Mouse (Mus musculus) neural tube, embryonic 14.5 days (tissue): ENCODE results near the gene Map2k2. TPM values are rescaled to one million over a fixed set of nuclear protein-coding genes. Genes with fewer than 3 reads are reported as not detected.

Source experiments
- ATAC-seq: fragments of 200-750 bp; cut with Nextera tagmentation; 2 replicates; pipeline ENCODE4 v1.8.0; 2017; ENCODE audit warnings: low read depth, mild to moderate bottlenecking, moderate TSS enrichment, moderate library complexity
- H3K27ac ChIP-seq: fragments of 300-500 bp; sonication (generic); 2 replicates; pipeline ENCODE4 v1.5.1; 2014; ENCODE audit warnings: low read depth, mild to moderate bottlenecking, control low read depth, low read length, moderate library complexity, mixed read lengths
- H3K27me3 ChIP-seq: fragments of 300-500 bp; sonication (generic); 2 replicates; pipeline ENCODE4 v1.6.1; 2014; ENCODE audit warnings: low read length; ENCODE audit not compliant: control insufficient read depth, insufficient read depth
- H3K36me3 ChIP-seq: fragments of 300-500 bp; sonication (generic); 2 replicates; pipeline ENCODE4 v1.6.1; 2014; ENCODE audit warnings: low read length, mixed read lengths; ENCODE audit not compliant: control insufficient read depth, insufficient read depth
- H3K4me1 ChIP-seq: fragments of 300-500 bp; sonication (generic); 2 replicates; pipeline ENCODE4 v1.6.1; 2014; ENCODE audit warnings: low read length; ENCODE audit not compliant: control insufficient read depth, insufficient read depth
- H3K4me2 ChIP-seq: fragments of 300-500 bp; sonication (generic); 2 replicates; pipeline ENCODE4 v1.6.1; 2014; ENCODE audit warnings: mild to moderate bottlenecking, low read depth, low read length, control low read depth
- H3K4me3 ChIP-seq: fragments of 300-500 bp; sonication (generic); 2 replicates; pipeline ENCODE4 v1.5.1; 2014; ENCODE audit warnings: low read depth, low read length, control low read depth, mixed read lengths
- H3K9ac ChIP-seq: fragments of 300-500 bp; sonication (generic); replicated peaks from 2 replicates; pipeline ENCODE4 v1.6.1; 2014; ENCODE audit warnings: low read depth, mild to moderate bottlenecking, control low read depth, low read length, mixed read lengths
- H3K9me3 ChIP-seq: fragments of 300-500 bp; sonication (generic); 2 replicates; pipeline ENCODE4 v1.6.1; 2016; ENCODE audit warnings: low read length; ENCODE audit not compliant: control insufficient read depth
- WGBS: fragments of 180-500 bp; shearing (Covaris S2); extraction: QIAGEN DNeasy Blood & Tissue Kit; methylation state at CpG from one replicate; pipeline ENCODE4 v1.1.7; 2014; 5-methylcytosine and 5-hydroxymethylcytosine counted together
- polyA plus RNA-seq: library from polyadenylated mRNA; unstranded; fragments of >200 nt; fragmentation: Nextera tagmentation; extraction: Ambion mirVana; gene quantifications from 2 replicates; pipeline ENCODE4 v1.2.1, GENCODE M21; 2014

Map2k2 gene
- polyA plus RNA-seq, 1 experiment from 2014 or later = 228 TPM

GRCm38 (mm10) chr10:81072290-81072689 is 33.4 kb upstream of the Map2k2 start:
- Histone ChIP-seq H3K4me1 (peaks cover 13% of the 10 kb centered on the region), H3K4me3 (no peak overlapping the region), H3K27me3 (no peaks in the 10 kb centered on the region), H3K27ac (no peak overlapping the region), H3K9me3 (no peaks in the 10 kb centered on the region), H3K4me2 (no peak overlapping the region), H3K36me3 (peaks cover 13% of the 10 kb centered on the region; the same call in 1 of the 2 replicates), H3K9ac (no peak overlapping the region)
- no peak for ATAC-seq
- 93% methylated on average over 8 of the region's 8 CpGs for WGBS

GRCm38 (mm10) chr10:81073464-81073863 is 32.3 kb upstream of the Map2k2 start:
- no peak for ATAC-seq
- H3K4me3 ChIP-seq = no peak overlapping the region
- H3K4me1 ChIP-seq = peaks cover 13% of the 10 kb centered on the region
- H3K4me2 ChIP-seq = no peak overlapping the region
- H3K9me3 ChIP-seq = no peaks in the 10 kb centered on the region
- no peak overlapping the region for H3K9ac ChIP-seq
- H3K27me3 ChIP-seq = no peaks in the 10 kb centered on the region
- H3K36me3 ChIP-seq = peaks cover 14% of the 10 kb centered on the region; the same call in 1 of the 2 replicates
- H3K27ac ChIP-seq = no peak overlapping the region
- 70% methylated on average over 7 of the region's 7 CpGs for WGBS

- no peak overlapping the region for H3K27ac ChIP-seq
- H3K4me1 ChIP-seq = peaks cover 3% of the 10 kb centered on the region
- peaks cover 35% of the 10 kb centered on the region for H3K36me3 ChIP-seq
- no peak overlapping the region for H3K4me2 ChIP-seq
- no peak for ATAC-seq
- no peaks in the 10 kb centered on the region for H3K9me3 ChIP-seq
- H3K27me3 ChIP-seq = no peaks in the 10 kb centered on the region
- no peak overlapping the region for H3K4me3 ChIP-seq
- no peak overlapping the region for H3K9ac ChIP-seq
- 46% methylated on average over 8 of the region's 8 CpGs for WGBS
Measured at GRCm38 (mm10) chr10:81075734-81076133, 30.0 kb upstream of the Map2k2 start.

GRCm38 (mm10) chr10:81076356-81076755 is 29.4 kb upstream of the Map2k2 start:
- WGBS = 96% methylated on average over 1 of the region's 1 CpGs

GRCm38 (mm10) chr10:81077916-81078315 is 27.8 kb upstream of the Map2k2 start:
- Histone ChIP-seq H3K27me3 (no peaks in the 10 kb centered on the region), H3K4me3 (no peak overlapping the region), H3K4me1 (no peaks in the 10 kb centered on the region), H3K9ac (no peak overlapping the region), H3K36me3 (peaks cover 49% of the 10 kb centered on the region), H3K9me3 (no peaks in the 10 kb centered on the region), H3K4me2 (no peak overlapping the region), H3K27ac (no peak overlapping the region)
- no peak for ATAC-seq
- WGBS = 93% methylated on average over 11 of the region's 11 CpGs

More at GRCm38 (mm10) chr10:81076356-81076755, 29.4 kb upstream of the Map2k2 start:
- Histone ChIP-seq H3K9me3 (no peaks in the 10 kb centered on the region), H3K9ac (no peak overlapping the region), H3K4me2 (no peak overlapping the region), H3K4me3 (no peak overlapping the region), H3K27ac (no peak overlapping the region), H3K36me3 (peaks cover 41% of the 10 kb centered on the region), H3K4me1 (no peaks in the 10 kb centered on the region; the same call in 1 of the 2 replicates), H3K27me3 (no peaks in the 10 kb centered on the region)
- ATAC-seq = no peak

- 96% methylated on average over 31 of the region's 31 CpGs for WGBS
- H3K36me3 ChIP-seq = peaks cover 38% of the 10 kb centered on the region
- ATAC-seq = no peak
Measured at GRCm38 (mm10) chr10:81080008-81080655, 25.6 kb upstream of the Map2k2 start.

GRCm38 (mm10) chr10:81082168-81082960 is 23.4 kb upstream of the Map2k2 start:
- H3K27me3 ChIP-seq = no peaks in the 10 kb centered on the region
- no peak overlapping the region for H3K9ac ChIP-seq
- H3K27ac ChIP-seq = no peak overlapping the region
- peaks cover 36% of the 10 kb centered on the region for H3K36me3 ChIP-seq
- no peaks in the 10 kb centered on the region for H3K4me1 ChIP-seq
- 85% methylated on average over 7 of the region's 7 CpGs for WGBS
- no peak overlapping the region for H3K4me2 ChIP-seq
- no peak overlapping the region for H3K4me3 ChIP-seq
- H3K9me3 ChIP-seq = no peaks in the 10 kb centered on the region
- peak; percentile 33; the same call in 1 of the 2 replicates for ATAC-seq

More at GRCm38 (mm10) chr10:81080008-81080655, 25.6 kb upstream of the Map2k2 start:
- Histone ChIP-seq H3K4me1 (no peaks in the 10 kb centered on the region), H3K4me2 (no peak overlapping the region), H3K27me3 (no peaks in the 10 kb centered on the region), H3K4me3 (no peak overlapping the region), H3K9me3 (no peaks in the 10 kb centered on the region), H3K9ac (no peak overlapping the region), H3K27ac (no peak overlapping the region)

GRCm38 (mm10) chr10:81087021-81087420 is 18.7 kb upstream of the Map2k2 start:
- Histone ChIP-seq H3K4me2 (no peak overlapping the region), H3K4me3 (no peak overlapping the region), H3K27me3 (no peaks in the 10 kb centered on the region), H3K36me3 (peaks cover 1% of the 10 kb centered on the region; the same call in 1 of the 2 replicates), H3K9me3 (no peaks in the 10 kb centered on the region), H3K27ac (no peak overlapping the region), H3K4me1 (0 out of 2 replicates have a peak, but pooled peaks cover 3% of the 10 kb centered on the region), H3K9ac (no peak overlapping the region)
- ATAC-seq = no peak
- 47% methylated on average over 2 of the region's 2 CpGs for WGBS

- no peak overlapping the region for H3K27ac ChIP-seq
- no peak overlapping the region for H3K4me3 ChIP-seq
- H3K4me1 ChIP-seq = 0 out of 2 replicates have a peak, but pooled peaks cover 3% of the 10 kb centered on the region
- no peaks in the 10 kb centered on the region for H3K27me3 ChIP-seq
- H3K36me3 ChIP-seq = no peaks in the 10 kb centered on the region
- H3K9me3 ChIP-seq = no peaks in the 10 kb centered on the region
- H3K4me2 ChIP-seq = no peak overlapping the region
- 61% methylated on average over 2 of the region's 2 CpGs for WGBS
- no peak for ATAC-seq
- no peak overlapping the region for H3K9ac ChIP-seq
Measured at GRCm38 (mm10) chr10:81089216-81089615, 16.5 kb upstream of the Map2k2 start.
